Mouse (Mus musculus): ENCODE data around the gene Ptprd. TPM values are rescaled to one million over a fixed set of nuclear protein-coding genes. Genes with fewer than 3 reads are reported as not detected.

The Ptprd gene
- polyA plus RNA-seq, 1 experiment from 2014 or later = 46.2 TPM

DNA sequence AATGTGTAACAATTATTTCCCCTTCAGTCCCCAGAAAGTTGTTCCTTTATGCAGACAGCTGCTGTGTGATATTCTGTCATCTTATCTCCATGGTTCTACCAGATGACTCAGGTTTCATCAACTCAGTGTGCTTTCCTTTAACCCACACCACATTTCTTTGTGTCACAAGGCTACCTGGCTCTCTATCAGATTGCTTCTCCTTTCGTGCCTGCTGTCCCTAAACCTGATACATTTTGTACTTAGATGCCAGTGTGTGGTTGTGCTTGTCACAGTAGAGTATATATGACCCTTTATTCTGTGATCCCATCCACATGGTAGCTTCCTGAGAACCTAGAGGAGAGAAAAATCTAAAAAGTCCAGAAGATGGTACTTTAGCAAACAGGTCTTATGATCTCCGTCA is 1445.3 kb downstream of the Ptprd start:
- Histone ChIP-seq H3K4me2 (ENCODE audit: low read depth, low read length) (no peak overlapping the region), H3K9ac (ENCODE audit: low read depth, low read length) (no peak overlapping the region), H3K27me3 (replicated peaks; ENCODE audit: control insufficient read depth, insufficient read depth, low read length) (no peaks in the 10 kb centered on the region), H3K9me3 (ENCODE audit: control insufficient read depth, low read length) (no peaks in the 10 kb centered on the region), H3K4me3 (ENCODE audit: low read depth, low read length) (no peak overlapping the region), H3K27ac (replicated peaks; ENCODE audit: low read depth, low read length) (peak overlapping the region; percentile 59), H3K4me1 (ENCODE audit: control insufficient read depth, insufficient read depth, low read length) (peaks cover 6% of the 10 kb centered on the region; the same call in 1 of the 2 replicates), H3K36me3 (ENCODE audit: control insufficient read depth, insufficient read depth, low read length) (no peaks in the 10 kb centered on the region)
- peak; percentile 54 for DNase-seq (ENCODE audit: low spot score)
- peak; percentile 73 for ATAC-seq (ENCODE audit: low read depth)
- 33% methylated on average over 2 of the region's 2 CpGs for WGBS

DNA sequence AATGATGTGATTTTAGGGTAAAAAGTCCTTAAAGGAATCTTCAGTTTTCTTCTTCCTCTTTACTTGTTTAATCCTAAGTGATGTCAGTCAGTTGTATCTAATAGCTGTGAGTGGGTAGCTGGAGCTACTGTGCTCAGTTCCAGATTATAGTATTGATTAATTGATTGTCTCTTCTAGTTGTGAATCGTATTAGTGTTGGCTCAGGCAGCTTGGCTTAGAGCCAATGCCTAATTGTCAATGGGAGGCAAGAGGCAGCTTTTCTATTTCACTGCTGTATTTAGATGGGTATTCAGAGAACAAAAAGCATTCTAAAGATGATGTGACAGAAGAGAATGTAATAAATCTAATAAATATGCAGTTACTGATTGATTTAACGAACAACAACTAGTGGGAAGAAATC is 1461.1 kb downstream of the Ptprd start:
- DNase-seq (ENCODE audit: low spot score) (peak; percentile 23), ATAC-seq (ENCODE audit: low read depth) (0 out of 2 replicates have a peak, but pooled peaks have one; percentile 44)
- no peaks in the 10 kb centered on the region for H3K36me3 ChIP-seq (ENCODE audit: control insufficient read depth, insufficient read depth, low read length)
- no peak overlapping the region for H3K27ac ChIP-seq (replicated peaks; ENCODE audit: low read depth, low read length)
- H3K4me3 ChIP-seq (ENCODE audit: low read depth, low read length) = no peak overlapping the region
- no peaks in the 10 kb centered on the region for H3K27me3 ChIP-seq (replicated peaks; ENCODE audit: control insufficient read depth, insufficient read depth, low read length)
- H3K9me3 ChIP-seq (ENCODE audit: control insufficient read depth, low read length) = no peaks in the 10 kb centered on the region
- H3K9ac ChIP-seq (ENCODE audit: low read depth, low read length) = no peak overlapping the region
- WGBS = 45% methylated on average over 2 of the region's 2 CpGs
- no peaks in the 10 kb centered on the region for H3K4me1 ChIP-seq (ENCODE audit: control insufficient read depth, insufficient read depth, low read length)
- H3K4me2 ChIP-seq (ENCODE audit: low read depth, low read length) = no peak overlapping the region

DNA sequence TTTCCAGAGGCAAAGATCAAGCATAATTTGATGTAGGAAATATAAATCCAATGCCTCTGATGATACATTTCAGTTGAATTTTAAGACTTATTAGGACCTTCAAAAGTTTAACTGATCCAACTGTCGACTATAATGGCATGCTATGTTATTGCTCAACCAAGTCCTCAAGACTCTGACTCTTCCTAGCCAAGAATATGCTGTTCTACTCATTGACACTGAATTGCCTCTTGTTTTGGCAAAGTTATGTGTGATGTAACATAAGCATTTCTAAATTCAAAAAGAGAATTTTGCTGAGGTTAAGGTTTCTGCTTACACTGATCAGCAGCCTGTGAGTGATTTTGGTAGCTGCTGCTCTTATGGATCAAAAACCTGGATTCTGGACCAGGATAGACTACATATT is 1475.9 kb downstream of the Ptprd start:
- H3K4me1 ChIP-seq (ENCODE audit: control insufficient read depth, insufficient read depth, low read length) = no peaks in the 10 kb centered on the region
- 66% methylated on average over 1 of the region's 1 CpGs for WGBS
- DNase-seq (ENCODE audit: low spot score) (no peak), ATAC-seq (ENCODE audit: low read depth) (no peak)
- H3K27me3 ChIP-seq (replicated peaks; ENCODE audit: control insufficient read depth, insufficient read depth, low read length) = no peaks in the 10 kb centered on the region
- no peaks in the 10 kb centered on the region for H3K36me3 ChIP-seq (ENCODE audit: control insufficient read depth, insufficient read depth, low read length)
- H3K9me3 ChIP-seq (ENCODE audit: control insufficient read depth, low read length) = no peaks in the 10 kb centered on the region
- no peak overlapping the region for H3K27ac ChIP-seq (replicated peaks; ENCODE audit: low read depth, low read length)
- no peak overlapping the region for H3K9ac ChIP-seq (ENCODE audit: low read depth, low read length)
- no peak overlapping the region for H3K4me2 ChIP-seq (ENCODE audit: low read depth, low read length)
- no peak overlapping the region for H3K4me3 ChIP-seq (ENCODE audit: low read depth, low read length)

DNA sequence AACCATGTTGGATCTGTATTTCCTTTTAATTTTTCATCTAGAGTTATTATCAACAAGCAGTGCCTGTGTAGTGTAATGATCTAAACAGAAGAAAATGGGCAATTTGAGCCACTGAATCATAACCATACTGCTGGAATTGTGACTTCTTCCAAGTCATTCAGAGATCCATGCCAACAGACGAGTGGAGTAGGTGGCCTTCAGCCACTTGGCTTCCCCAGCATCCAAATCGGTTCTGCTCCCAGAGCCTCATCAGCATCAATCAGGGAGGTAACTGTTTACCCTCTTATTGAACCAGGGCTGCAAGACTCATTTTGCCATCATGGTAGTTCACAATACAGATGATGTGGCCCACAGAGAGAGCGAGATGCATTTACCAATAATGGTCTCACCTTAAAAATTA is 1536.0 kb downstream of the Ptprd start:
- Histone ChIP-seq H3K4me3 (ENCODE audit: low read depth, low read length) (no peak overlapping the region), H3K36me3 (ENCODE audit: control insufficient read depth, insufficient read depth, low read length) (no peaks in the 10 kb centered on the region), H3K9me3 (ENCODE audit: control insufficient read depth, low read length) (no peaks in the 10 kb centered on the region), H3K9ac (ENCODE audit: low read depth, low read length) (no peak overlapping the region), H3K4me1 (ENCODE audit: control insufficient read depth, insufficient read depth, low read length) (no peaks in the 10 kb centered on the region), H3K27ac (replicated peaks; ENCODE audit: low read depth, low read length) (no peak overlapping the region), H3K4me2 (ENCODE audit: low read depth, low read length) (no peak overlapping the region), H3K27me3 (replicated peaks; ENCODE audit: control insufficient read depth, insufficient read depth, low read length) (no peaks in the 10 kb centered on the region)
- 83% methylated on average over 3 of the region's 3 CpGs for WGBS
- DNase-seq (ENCODE audit: low spot score) (no peak), ATAC-seq (ENCODE audit: low read depth) (no peak)

- no peak overlapping the region for H3K4me3 ChIP-seq (ENCODE audit: low read depth, low read length)
- ATAC-seq (ENCODE audit: low read depth) = no peak
- H3K4me1 ChIP-seq (ENCODE audit: control insufficient read depth, insufficient read depth, low read length) = no peaks in the 10 kb centered on the region
- no peaks in the 10 kb centered on the region for H3K27me3 ChIP-seq (replicated peaks; ENCODE audit: control insufficient read depth, insufficient read depth, low read length)
- H3K9me3 ChIP-seq (ENCODE audit: control insufficient read depth, low read length) = no peaks in the 10 kb centered on the region
- no peak overlapping the region for H3K4me2 ChIP-seq (ENCODE audit: low read depth, low read length)
- DNase-seq (ENCODE audit: low spot score) = no peak
- H3K27ac ChIP-seq (replicated peaks; ENCODE audit: low read depth, low read length) = no peak overlapping the region
- H3K9ac ChIP-seq (ENCODE audit: low read depth, low read length) = no peak overlapping the region
- no peaks in the 10 kb centered on the region for H3K36me3 ChIP-seq (ENCODE audit: control insufficient read depth, insufficient read depth, low read length)
Measured at GRCm38 (mm10) chr4:76673224-76673623, 1538.5 kb downstream of the Ptprd start.

- Histone ChIP-seq H3K4me3 (ENCODE audit: low read depth, low read length) (no peak overlapping the region), H3K4me1 (ENCODE audit: control insufficient read depth, insufficient read depth, low read length) (no peaks in the 10 kb centered on the region), H3K4me2 (ENCODE audit: low read depth, low read length) (no peak overlapping the region), H3K36me3 (ENCODE audit: control insufficient read depth, insufficient read depth, low read length) (no peaks in the 10 kb centered on the region), H3K9ac (ENCODE audit: low read depth, low read length) (no peak overlapping the region), H3K27ac (replicated peaks; ENCODE audit: low read depth, low read length) (no peak overlapping the region), H3K27me3 (replicated peaks; ENCODE audit: control insufficient read depth, insufficient read depth, low read length) (no peaks in the 10 kb centered on the region), H3K9me3 (ENCODE audit: control insufficient read depth, low read length) (no peaks in the 10 kb centered on the region)
- ATAC-seq (ENCODE audit: low read depth) = no peak
- no peak for DNase-seq (ENCODE audit: low spot score)
Measured at GRCm38 (mm10) chr4:76672653-76673052, 1539.1 kb downstream of the Ptprd start.

DNA sequence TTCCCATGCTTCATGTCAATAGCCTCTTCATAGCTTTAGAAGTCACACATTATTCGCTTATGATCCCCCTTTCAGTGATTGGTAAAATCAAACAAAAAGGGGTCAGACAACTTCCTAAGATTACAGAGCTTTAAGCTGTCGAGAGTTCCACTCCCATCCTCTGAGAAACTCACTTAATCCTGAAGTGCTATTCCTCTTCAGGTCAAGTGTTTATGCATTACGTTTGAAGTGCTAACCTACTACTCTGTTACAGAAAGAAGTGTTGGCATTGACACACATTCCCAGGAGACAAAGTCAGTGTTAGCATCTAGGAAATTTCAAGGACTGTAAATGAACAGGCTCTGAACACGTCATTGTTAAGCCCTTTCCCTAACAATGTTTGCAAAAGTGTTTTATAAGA is 1550.0 kb downstream of the Ptprd start:
- DNase-seq (ENCODE audit: low spot score) = no peak

GRCm38 (mm10) chr4:76660146-76660545 is 1551.6 kb downstream of the Ptprd start:
- no peak for DNase-seq (ENCODE audit: low spot score)
- no peaks in the 10 kb centered on the region for H3K9me3 ChIP-seq (ENCODE audit: control insufficient read depth, low read length)
- no peak overlapping the region for H3K4me2 ChIP-seq (ENCODE audit: low read depth, low read length)
- no peak overlapping the region for H3K27ac ChIP-seq (replicated peaks; ENCODE audit: low read depth, low read length)
- peaks cover 3% of the 10 kb centered on the region; the same call in 1 of the 2 replicates for H3K4me1 ChIP-seq (ENCODE audit: control insufficient read depth, insufficient read depth, low read length)
- H3K9ac ChIP-seq (ENCODE audit: low read depth, low read length) = no peak overlapping the region
- WGBS = 62% methylated on average over 2 of the region's 2 CpGs
- no peak overlapping the region for H3K4me3 ChIP-seq (ENCODE audit: low read depth, low read length)
- no peak for ATAC-seq (ENCODE audit: low read depth)
- H3K27me3 ChIP-seq (replicated peaks; ENCODE audit: control insufficient read depth, insufficient read depth, low read length) = no peaks in the 10 kb centered on the region
- no peaks in the 10 kb centered on the region for H3K36me3 ChIP-seq (ENCODE audit: control insufficient read depth, insufficient read depth, low read length)

More for the DNA sequence above, 1550.0 kb downstream of the Ptprd start:
- Histone ChIP-seq H3K9me3 (ENCODE audit: control insufficient read depth, low read length) (no peaks in the 10 kb centered on the region), H3K4me1 (ENCODE audit: control insufficient read depth, insufficient read depth, low read length) (peaks cover 3% of the 10 kb centered on the region; the same call in 1 of the 2 replicates), H3K36me3 (ENCODE audit: control insufficient read depth, insufficient read depth, low read length) (no peaks in the 10 kb centered on the region), H3K4me2 (ENCODE audit: low read depth, low read length) (no peak overlapping the region), H3K4me3 (ENCODE audit: low read depth, low read length) (no peak overlapping the region), H3K9ac (ENCODE audit: low read depth, low read length) (no peak overlapping the region), H3K27ac (replicated peaks; ENCODE audit: low read depth, low read length) (no peak overlapping the region), H3K27me3 (replicated peaks; ENCODE audit: control insufficient read depth, insufficient read depth, low read length) (no peaks in the 10 kb centered on the region)
- 53% methylated on average over 4 of the region's 4 CpGs for WGBS
- ATAC-seq (ENCODE audit: low read depth) = no peak

- H3K4me1 ChIP-seq (ENCODE audit: control insufficient read depth, insufficient read depth, low read length) = peaks cover 3% of the 10 kb centered on the region; the same call in 1 of the 2 replicates
- H3K4me3 ChIP-seq (ENCODE audit: low read depth, low read length) = no peak overlapping the region
- DNase-seq (ENCODE audit: low spot score) = no peak
- WGBS = 77% methylated on average over 3 of the region's 3 CpGs
- no peak overlapping the region for H3K27ac ChIP-seq (replicated peaks; ENCODE audit: low read depth, low read length)
- no peak for ATAC-seq (ENCODE audit: low read depth)
- H3K4me2 ChIP-seq (ENCODE audit: low read depth, low read length) = no peak overlapping the region
- H3K27me3 ChIP-seq (replicated peaks; ENCODE audit: control insufficient read depth, insufficient read depth, low read length) = no peaks in the 10 kb centered on the region
- H3K9me3 ChIP-seq (ENCODE audit: control insufficient read depth, low read length) = no peaks in the 10 kb centered on the region
- no peaks in the 10 kb centered on the region for H3K36me3 ChIP-seq (ENCODE audit: control insufficient read depth, insufficient read depth, low read length)
- no peak overlapping the region for H3K9ac ChIP-seq (ENCODE audit: low read depth, low read length)
Measured at GRCm38 (mm10) chr4:76656734-76657133, 1555.0 kb downstream of the Ptprd start.

Data from embryonic facial prominence, embryonic 14.5 days (tissue).